Mouse (Mus musculus) cerebellum, adult 9-10 months (tissue): ENCODE data around the gene Nipsnap2.
"Not testable (repeated sequence)": the region's sequence is repeated elsewhere in the genome, so short reads cannot be mapped to it uniquely, and the experiment has no call there.

Experiments
- DNase-seq: peaks from one replicate; pipeline ENCODE4 v3.0.0; 2022

Nipsnap2 gene

GRCm38 (mm10) chr5:129761865-129762540 is 37.1 kb downstream of the Nipsnap2 start:
- no peak for DNase-seq

- no peak for DNase-seq
Observed at GRCm38 (mm10) chr5:129770443-129771355, 45.8 kb downstream of the Nipsnap2 start.

GRCm38 (mm10) chr5:129772433-129772832 is 47.6 kb downstream of the Nipsnap2 start:
- no peak for DNase-seq

GRCm38 (mm10) chr5:129773330-129773729 is 48.5 kb downstream of the Nipsnap2 start:
- not testable (repeated sequence) for DNase-seq

- DNase-seq = no peak
Observed at GRCm38 (mm10) chr5:129774661-129775060, 49.8 kb downstream of the Nipsnap2 start.

GRCm38 (mm10) chr5:129778348-129778995 is 53.6 kb downstream of the Nipsnap2 start:
- no peak for DNase-seq

GRCm38 (mm10) chr5:129778996-129779716 is 54.3 kb downstream of the Nipsnap2 start:
- peak; percentile 78 for DNase-seq

GRCm38 (mm10) chr5:129780131-129780530 is 55.3 kb downstream of the Nipsnap2 start:
- DNase-seq = no peak

- no peak for DNase-seq
Observed at GRCm38 (mm10) chr5:129782211-129782610, 57.3 kb downstream of the Nipsnap2 start.

- DNase-seq = no peak
Observed at GRCm38 (mm10) chr5:129785235-129785870, 60.5 kb downstream of the Nipsnap2 start.

- DNase-seq = no peak
Observed at GRCm38 (mm10) chr5:129786161-129786560, 61.3 kb downstream of the Nipsnap2 start.

- peak; percentile 97 for DNase-seq
Observed at GRCm38 (mm10) chr5:129786818-129787790, 62.2 kb downstream of the Nipsnap2 start, which contains the start of gene Psph. TSS of gene Psph (minus strand) at chr5:129787449.

GRCm38 (mm10) chr5:129787818-129788593 is 63.1 kb downstream of the Nipsnap2 start:
- no peak for DNase-seq

GRCm38 (mm10) chr5:129790591-129790990 is 65.7 kb downstream of the Nipsnap2 start:
- DNase-seq = not testable (repeated sequence)
